Mouse (Mus musculus) pancreas, adult 10 weeks (tissue): ENCODE results near the gene Ap1s3. TPM values are rescaled to one million over a fixed set of nuclear protein-coding genes. Genes with fewer than 3 reads are reported as not detected.

Source experiments
- polyA plus RNA-seq: library from polyadenylated mRNA; stranded (reverse); fragments of 350-450 nt; fragmentation: Illumina TruSeq; extraction: RNeasy Lipid Tissue Mini Kit (QIAGEN cat#74804); gene quantifications from one replicate; pipeline ENCODE4 v1.2.3, GENCODE M21; 2015; ENCODE audit warnings: low read depth, low replicate concordance; ENCODE audit not compliant: insufficient read depth

The Ap1s3 gene
- 0.65 TPM for polyA plus RNA-seq

DNA sequence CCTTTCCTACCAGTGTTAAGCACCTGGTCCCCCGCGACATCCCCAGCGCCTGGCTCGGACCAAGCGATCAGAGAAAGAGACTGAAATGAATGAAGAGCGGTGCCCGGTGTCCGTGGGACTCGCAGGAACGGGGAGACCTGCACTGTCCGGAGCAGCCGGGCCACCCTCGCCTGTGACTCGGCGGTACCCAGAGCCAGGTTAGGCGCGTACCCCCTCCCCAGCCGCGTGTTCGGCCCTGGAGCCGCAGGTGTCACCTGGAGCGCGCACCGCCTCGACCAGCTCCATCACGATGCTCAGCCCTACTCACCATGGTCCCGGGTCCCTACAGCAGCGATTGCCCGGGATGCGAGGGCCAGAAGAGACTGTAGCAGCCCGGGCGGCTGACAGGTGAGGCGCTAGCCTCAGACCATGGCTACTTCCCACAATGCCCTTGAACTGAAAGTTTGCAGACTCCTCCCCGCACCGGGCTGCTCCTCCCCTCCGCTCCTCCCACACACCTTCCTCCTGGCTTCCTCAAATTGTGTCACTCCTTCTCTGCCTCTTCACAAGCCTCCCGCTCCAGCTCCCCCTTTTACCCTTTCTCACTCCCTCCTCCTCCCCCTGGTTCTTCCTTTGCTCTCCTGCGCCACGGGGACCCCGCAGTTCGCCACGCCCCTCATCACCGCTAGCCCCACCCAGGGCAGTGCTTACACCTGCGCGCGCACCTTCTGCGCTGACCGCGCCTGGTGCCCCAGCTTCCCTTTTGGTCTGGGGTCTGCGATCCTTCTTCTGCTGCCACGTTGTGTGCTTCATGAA lies at the start of gene Ap1s3:
Gene Ap1s3, minus strand, starts transcription at position 430 of the 795 bp plus-strand sequence.

Other genes with a start within 250 kb of the Ap1s3 start
- gene Scg2, start 231.9 kb downstream of the Ap1s3 start, polyA plus RNA-seq: 125 TPM
- gene Mrpl44, start 104.0 kb upstream of the Ap1s3 start, polyA plus RNA-seq: 6.7 TPM
- gene Wdfy1, start 104.2 kb upstream of the Ap1s3 start, polyA plus RNA-seq: 5.1 TPM
- 8.8 TPM for gene Serpine2, start 189.2 kb upstream of the Ap1s3 start, polyA plus RNA-seq